Mouse (Mus musculus): ENCODE data around the gene Ranbp3.

Gene Ranbp3

GRCm38 (mm10) chr17:56673647-56674416, 738 bp downstream of the Ranbp3 start:
- DNase-seq (ENCODE audit: low spot score): no peak

GRCm38 (mm10) chr17:56681791-56682190, 8.7 kb downstream of the Ranbp3 start:
- DNase-seq (ENCODE audit: low spot score): no peak

GRCm38 (mm10) chr17:56682880-56683279, 9.8 kb downstream of the Ranbp3 start:
- DNase-seq (ENCODE audit: low spot score): no peak

GRCm38 (mm10) chr17:56683546-56684140, 10.5 kb downstream of the Ranbp3 start:
- no peak for DNase-seq (ENCODE audit: low spot score)

GRCm38 (mm10) chr17:56684649-56685048, 11.6 kb downstream of the Ranbp3 start:
- no peak for DNase-seq (ENCODE audit: low spot score)

GRCm38 (mm10) chr17:56686801-56687200, 13.7 kb downstream of the Ranbp3 start:
- DNase-seq (ENCODE audit: low spot score): no peak

- no peak for DNase-seq (ENCODE audit: low spot score)
Observed at GRCm38 (mm10) chr17:56688045-56688444, 15.0 kb downstream of the Ranbp3 start.

- DNase-seq (ENCODE audit: low spot score): no peak
Observed at GRCm38 (mm10) chr17:56688689-56689088, 15.6 kb downstream of the Ranbp3 start.

GRCm38 (mm10) chr17:56693395-56693794, 20.3 kb downstream of the Ranbp3 start:
- DNase-seq (ENCODE audit: low spot score): no peak

- DNase-seq (ENCODE audit: low spot score): no peak
Observed at GRCm38 (mm10) chr17:56693851-56694310, 20.8 kb downstream of the Ranbp3 start.

GRCm38 (mm10) chr17:56700451-56700850, 27.4 kb downstream of the Ranbp3 start:
- no peak for DNase-seq (ENCODE audit: low spot score)

- no peak for DNase-seq (ENCODE audit: low spot score)
Observed at GRCm38 (mm10) chr17:56703038-56703437, 29.9 kb downstream of the Ranbp3 start.

GRCm38 (mm10) chr17:56706515-56706914, 33.4 kb downstream of the Ranbp3 start:
- no peak for DNase-seq (ENCODE audit: low spot score)

GRCm38 (mm10) chr17:56708692-56709091, 35.6 kb downstream of the Ranbp3 start:
- no peak for DNase-seq (ENCODE audit: low spot score)

GRCm38 (mm10) chr17:56709708-56710107, 36.6 kb downstream of the Ranbp3 start:
- DNase-seq (ENCODE audit: low spot score): no peak

- DNase-seq (ENCODE audit: low spot score): no peak
Observed at GRCm38 (mm10) chr17:56715360-56715759, 42.3 kb downstream of the Ranbp3 start.

- no peak for DNase-seq (ENCODE audit: low spot score)
Observed at GRCm38 (mm10) chr17:56715914-56716654, 43.0 kb downstream of the Ranbp3 start.

GRCm38 (mm10) chr17:56716655-56717362, 43.7 kb downstream of the Ranbp3 start:
- peak; percentile 97 for DNase-seq (ENCODE audit: low spot score)

GRCm38 (mm10) chr17:56717363-56718058, 44.4 kb downstream of the Ranbp3 start, which contains the start of the genes Ndufa11 and Vmac:
Ndufa11 (plus strand) TSS chr17:56717767.
Vmac (minus strand) TSS chr17:56718022.
- peak; percentile 87 for DNase-seq (ENCODE audit: low spot score)

GRCm38 (mm10) chr17:56722441-56722840, 49.3 kb downstream of the Ranbp3 start:
- DNase-seq (ENCODE audit: low spot score): no peak

- DNase-seq (ENCODE audit: low spot score): no peak
Observed at GRCm38 (mm10) chr17:56723419-56724161, 50.5 kb downstream of the Ranbp3 start.
